Mouse (Mus musculus): ENCODE results near the gene Pik3ip1. TPM values are rescaled to one million over a fixed set of nuclear protein-coding genes. Genes with fewer than 3 reads are reported as not detected.
A peak's percentile ranks its signal among the peaks of the same experiment; 100 is the strongest.

The Pik3ip1 gene
- total RNA-seq, 4 experiments from 2014 or later: 28.3 to 39.0 (median 36.6) TPM

- no peak for DNase-seq (ENCODE audit: low spot score in 2 of 2)
These were observed 27.4 kb upstream of the Pik3ip1 start for GRCm38 (mm10) chr11:3302792-3303191.

GRCm38 (mm10) chr11:3305821-3306220, 24.4 kb upstream of the Pik3ip1 start:
- DNase-seq (ENCODE audit: low spot score in 2 of 2): no peak

- no peak for DNase-seq (ENCODE audit: low spot score in 2 of 2)
These were observed 22.3 kb upstream of the Pik3ip1 start for GRCm38 (mm10) chr11:3307875-3308274.

- DNase-seq (ENCODE audit: low spot score in 2 of 2): no peak
These were observed 20.3 kb upstream of the Pik3ip1 start for GRCm38 (mm10) chr11:3309884-3310283.

GRCm38 (mm10) chr11:3310789-3311585, 19.2 kb upstream of the Pik3ip1 start:
- no peak for DNase-seq (ENCODE audit: low spot score in 2 of 2)

- DNase-seq (ENCODE audit: low spot score in 2 of 2): no peak
These were observed 18.4 kb upstream of the Pik3ip1 start for GRCm38 (mm10) chr11:3311586-3312347.

GRCm38 (mm10) chr11:3313294-3313693, 16.9 kb upstream of the Pik3ip1 start:
- DNase-seq (ENCODE audit: low spot score in 2 of 2): no peak

GRCm38 (mm10) chr11:3314148-3314547, 16.1 kb upstream of the Pik3ip1 start:
- DNase-seq (ENCODE audit: low spot score in 2 of 2): peak; percentile 48 to 55

GRCm38 (mm10) chr11:3318286-3318685, 11.9 kb upstream of the Pik3ip1 start:
- DNase-seq (ENCODE audit: low spot score in 2 of 2): no peak

GRCm38 (mm10) chr11:3328271-3328670, 1.9 kb upstream of the Pik3ip1 start:
- DNase-seq (ENCODE audit: low spot score in 2 of 2): no peak

- DNase-seq (ENCODE audit: low spot score in 2 of 2): no peak
These were observed 1.1 kb upstream of the Pik3ip1 start for GRCm38 (mm10) chr11:3328806-3329775.

- peak; percentile 90 to 93 for DNase-seq (ENCODE audit: low spot score in 2 of 2)
These were observed 365 bp downstream of the Pik3ip1 start for GRCm38 (mm10) chr11:3330566-3330965.

GRCm38 (mm10) chr11:3330991-3331750, 970 bp downstream of the Pik3ip1 start:
- no peak for DNase-seq (ENCODE audit: low spot score in 2 of 2)

GRCm38 (mm10) chr11:3331756-3332642, 1.8 kb downstream of the Pik3ip1 start:
- peak; percentile 85 to 93 for DNase-seq (ENCODE audit: low spot score in 2 of 2)

- DNase-seq (ENCODE audit: low spot score in 2 of 2): no peak
These were observed 3.0 kb downstream of the Pik3ip1 start for GRCm38 (mm10) chr11:3333111-3333695.

- DNase-seq (ENCODE audit: low spot score in 2 of 2): no peak
These were observed 4.0 kb downstream of the Pik3ip1 start for GRCm38 (mm10) chr11:3334141-3334710.

- no peak for DNase-seq (ENCODE audit: low spot score in 2 of 2)
These were observed 4.6 kb downstream of the Pik3ip1 start for GRCm38 (mm10) chr11:3334711-3335316.

GRCm38 (mm10) chr11:3335651-3336216, 5.5 kb downstream of the Pik3ip1 start:
- peak; percentile 49 to 66 for DNase-seq (ENCODE audit: low spot score in 2 of 2)
